Mouse (Mus musculus) embryo, embryonic 11 days (tissue): ENCODE measurements at regions not wholly inside any gene's neighbourhood (a gene's known extent, or its start where the extent isn't known, plus 50 kb on each side); places are given as distances from the start of the nearest gene placed in this dataset.

Experiments
- DNase-seq: peaks from one replicate; pipeline ENCODE4 v3.0.0-alpha.2; 2015

DNA sequence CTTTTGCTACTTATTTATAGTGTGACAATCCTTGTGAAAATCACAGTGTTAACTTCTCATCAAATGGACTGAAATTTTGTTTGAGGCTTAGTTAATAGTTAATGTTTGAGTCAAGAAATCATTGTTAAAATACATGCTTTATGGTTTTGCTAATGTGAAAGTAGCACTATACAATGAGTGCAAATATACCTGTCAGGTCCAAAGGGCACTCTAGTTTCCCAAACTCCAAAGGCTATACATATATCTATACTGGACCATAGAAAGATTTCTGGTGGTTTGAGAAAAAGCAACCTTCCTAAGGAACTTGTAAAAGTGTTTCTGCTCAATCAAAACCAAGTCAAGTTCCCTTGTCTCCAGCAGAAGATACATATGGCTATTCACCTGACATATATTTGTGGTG is 258.3 kb upstream of the Dsel start:
- no peak for DNase-seq

- no peak for DNase-seq
These were observed 238.7 kb upstream of the Dsel start for GRCm38 (mm10) chr1:112103451-112103850.

- no peak for DNase-seq
These were observed 195.2 kb upstream of the Dsel start for GRCm38 (mm10) chr1:112059909-112060308.

DNA sequence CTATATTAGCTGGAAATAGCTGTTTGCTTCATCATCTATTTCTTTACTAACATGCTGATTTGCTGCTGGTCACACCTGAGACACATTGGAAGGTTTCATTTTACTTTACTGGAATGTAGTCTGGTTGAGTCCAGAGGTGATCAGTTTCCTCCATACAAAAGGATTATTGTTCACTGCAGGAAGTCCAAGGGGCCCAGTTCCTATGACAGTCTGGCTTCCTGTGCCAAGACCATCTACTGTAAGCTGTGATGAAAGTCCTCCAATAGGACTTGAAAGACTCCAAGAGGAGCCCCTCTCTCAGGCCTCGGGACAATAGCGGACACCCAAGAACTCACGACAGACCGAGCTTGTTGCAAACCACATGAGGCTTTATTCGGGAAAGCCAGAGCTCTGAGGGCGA is 189.2 kb upstream of the Dsel start:
- no peak for DNase-seq

- DNase-seq, result no peak
These were observed 178.3 kb upstream of the Dsel start for GRCm38 (mm10) chr1:112043061-112043460.

- DNase-seq, result peak; percentile 6
These were observed 175.2 kb upstream of the Dsel start for GRCm38 (mm10) chr1:112039878-112040277.

DNA sequence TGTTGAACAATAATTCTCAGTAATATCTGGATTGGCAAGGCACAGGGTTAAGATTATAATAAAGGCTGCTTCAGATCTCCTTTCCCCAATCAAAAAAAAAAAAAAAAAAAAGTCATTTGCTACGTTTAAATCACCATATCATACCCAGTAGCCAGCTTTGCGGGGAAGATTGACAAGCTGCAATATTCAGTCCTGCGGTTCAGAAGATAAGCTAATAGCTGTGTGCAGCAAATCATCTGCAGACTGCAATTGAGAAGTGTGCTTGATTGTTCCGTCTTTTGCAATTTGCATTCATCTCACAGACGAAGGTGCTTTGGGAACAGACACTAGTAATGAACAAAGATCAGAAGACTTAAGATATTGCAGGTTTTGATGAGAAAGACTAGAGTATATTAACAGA is 163.8 kb upstream of the Dsel start:
- no peak for DNase-seq
